Mouse (Mus musculus) hindbrain, embryonic 12.5 days (tissue): ENCODE results near the gene A4galt. TPM values are rescaled to one million over a fixed set of nuclear protein-coding genes. Genes with fewer than 3 reads are reported as not detected.

Source experiments
- polyA plus RNA-seq: library from polyadenylated mRNA; unstranded; fragments of >200 nt; fragmentation: Nextera tagmentation; extraction: Ambion mirVana; gene quantifications from 2 replicates; pipeline ENCODE4 v1.2.1, GENCODE M21; 2016

The A4galt gene
- polyA plus RNA-seq, 1 experiment from 2014 or later, result 2.0 TPM

Other genes starting within 250 kb of the A4galt start
- gene Nfam1, start 218.5 kb downstream of the A4galt start, polyA plus RNA-seq, result 1.9 and 2.2 TPM in 2 replicates
- 44.3 and 46.1 TPM in 2 replicates for gene Serhl, start 162.3 kb downstream of the A4galt start, polyA plus RNA-seq
- gene Rrp7a, start 129.0 kb downstream of the A4galt start, polyA plus RNA-seq, result 64.5 and 74.1 TPM in 2 replicates
- gene Poldip3, start 102.4 kb downstream of the A4galt start, polyA plus RNA-seq, result 163 and 168 TPM in 2 replicates
- 148 and 154 TPM in 2 replicates for gene Cyb5r3, start 79.2 kb downstream of the A4galt start, polyA plus RNA-seq
- 44.2 and 51.1 TPM in 2 replicates for gene Arfgap3, start 98.5 kb upstream of the A4galt start, polyA plus RNA-seq
- gene Pacsin2, start 212.8 kb upstream of the A4galt start, polyA plus RNA-seq, result 46.9 and 47.7 TPM in 2 replicates